Mouse (Mus musculus): ENCODE results near the gene Olfr62.

GRCm38 (mm10) chr4:118642346-118643190 lies 16.2 kb upstream of the Olfr62 start:
- TF ChIP-seq CTCF (IDR thresholded peaks at IDR 0.05; ENCODE audit: insufficient read depth, low read length) (no peak), POLR2A (IDR thresholded peaks at IDR 0.05; ENCODE audit: borderline replicate concordance, extremely low read depth, low read depth, low read length) (no peak)
